Mouse (Mus musculus) neutrophil, adult 5-6 weeks (primary cell): ENCODE results near the gene Mrpl28. TPM values are rescaled to one million over a fixed set of nuclear protein-coding genes. Genes with fewer than 3 reads are reported as not detected.
"Not testable (repeated sequence)": the region's sequence is repeated elsewhere in the genome, so short reads cannot be mapped to it uniquely, and the experiment has no call there.

Experiments
- ATAC-seq: fragments of 151-379, 151-347 bp; 2 replicates; pipeline ENCODE4 v1.8.0; 2017; ENCODE audit warnings: mild to moderate bottlenecking, moderate TSS enrichment; ENCODE audit not compliant: insufficient number of reproducible peaks, poor library complexity, low FRiP score, severe bottlenecking; ENCODE audit errors: extremely low read depth
- total RNA-seq: library from RNA; stranded (forward); fragments of 200-1000 nt; gene quantifications from 2 replicates; pipeline ENCODE4 v1.2.3, GENCODE M21; 2017

Mrpl28 gene
- total RNA-seq, 1 experiment from 2014 or later: 19.7 TPM

- no peak for ATAC-seq
Measured at GRCm38 (mm10) chr17:26149056-26149455, 25.8 kb downstream of the Mrpl28 start.

DNA sequence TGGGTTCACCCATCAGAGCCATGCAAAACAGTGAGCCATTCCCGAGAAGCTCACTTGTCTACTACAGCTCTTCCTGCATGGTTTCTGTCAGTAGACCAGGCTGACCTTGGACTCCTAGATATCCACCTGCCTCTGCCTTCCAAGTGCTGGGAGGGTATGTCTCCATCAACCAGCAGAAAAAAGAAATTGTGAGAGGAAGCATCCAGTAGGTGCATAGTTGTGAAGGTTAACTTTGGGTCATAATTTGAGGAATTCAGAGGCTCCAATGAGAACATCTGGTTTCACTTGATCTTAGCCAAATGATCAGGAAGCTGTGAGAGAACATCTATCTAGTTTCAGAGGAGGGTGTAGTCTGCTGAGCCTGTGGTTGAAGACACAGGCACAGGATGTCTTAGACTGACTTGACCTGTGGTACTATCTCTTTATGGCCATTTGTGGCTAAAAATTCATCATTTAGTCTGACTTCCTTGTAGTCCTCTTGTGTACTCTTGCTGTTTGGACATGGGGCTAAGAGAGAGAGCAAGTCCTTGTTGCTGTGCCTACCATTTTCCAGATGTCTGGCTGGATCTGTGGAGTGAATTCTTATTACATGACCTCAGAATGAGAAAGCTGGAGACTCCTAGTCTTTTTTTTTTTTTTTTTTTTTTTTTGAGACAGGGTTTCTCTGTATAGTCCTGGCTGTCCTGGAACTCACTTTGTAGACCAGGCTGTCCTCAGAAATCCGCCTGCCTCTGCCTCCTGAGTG, 28.8 kb downstream of the Mrpl28 start:
- ATAC-seq: no peak

DNA sequence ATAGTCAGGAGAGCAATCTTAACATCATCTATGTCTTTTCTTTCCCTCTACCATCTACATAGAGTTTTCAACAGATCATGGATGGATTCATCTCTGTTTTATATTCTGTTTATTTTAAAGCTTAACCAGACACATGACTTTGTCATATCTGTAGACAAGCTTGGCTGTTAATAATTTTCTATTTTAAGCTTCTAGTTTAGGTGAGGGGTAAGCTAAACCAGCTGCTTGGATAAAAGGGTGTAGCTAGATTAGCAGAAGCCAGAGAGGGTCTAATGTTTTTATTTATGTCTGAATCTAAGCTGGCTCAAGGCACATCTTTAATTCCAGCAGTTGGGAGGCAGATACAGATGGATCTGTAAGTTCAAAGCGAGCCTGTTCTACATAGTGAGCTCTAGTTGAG, 39.4 kb downstream of the Mrpl28 start:
- no peak for ATAC-seq

DNA sequence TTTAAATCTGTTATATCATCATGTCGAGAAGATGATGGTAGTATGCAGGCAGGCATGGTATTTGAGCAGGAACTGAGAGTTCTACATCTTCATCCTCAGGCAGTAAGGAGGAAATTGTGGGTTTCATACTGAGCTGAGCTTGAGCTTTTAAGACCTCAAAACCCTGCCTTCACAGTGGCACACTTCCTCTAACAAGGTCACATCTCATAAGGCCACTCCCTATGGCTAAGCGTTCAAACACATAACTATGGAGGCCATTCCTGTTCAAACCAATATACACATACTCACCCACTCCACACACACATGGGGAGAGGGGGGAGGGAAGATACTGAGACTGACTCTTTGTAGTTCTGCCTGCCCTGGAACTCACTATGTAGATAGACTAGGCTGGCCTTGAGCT, 44.7 kb downstream of the Mrpl28 start:
- peak; percentile 94 for ATAC-seq

DNA sequence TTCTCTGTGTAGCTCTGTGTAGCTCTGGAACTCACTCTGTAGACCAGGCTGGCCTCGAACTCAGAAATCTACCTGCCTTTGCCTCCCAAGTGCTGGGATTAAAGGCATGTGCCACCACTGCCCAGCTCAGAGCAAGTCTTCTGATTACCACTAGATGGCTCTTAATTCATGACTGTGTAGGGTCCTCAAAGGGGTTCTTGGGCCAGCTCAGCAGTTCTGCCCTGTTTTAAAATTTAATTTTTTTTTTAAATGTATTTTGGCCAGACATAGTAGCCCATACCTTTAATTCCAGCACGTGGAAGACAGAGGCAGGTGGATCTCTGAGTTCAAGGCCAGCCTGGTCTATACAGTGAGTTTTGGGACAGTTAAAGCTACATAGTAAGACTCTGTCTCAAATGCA, 51.9 kb downstream of the Mrpl28 start:
- ATAC-seq: not testable (repeated sequence)

Other genes with a start within 250 kb of the Mrpl28 start
- 5.8 and 7.1 TPM in 2 replicates for gene Mettl26, start 248.4 kb upstream of the Mrpl28 start, total RNA-seq
- gene Wfikkn1, start 242.6 kb upstream of the Mrpl28 start, total RNA-seq: 2.0 and 3.0 TPM in 2 replicates
- gene Rab40c, start 203.8 kb upstream of the Mrpl28 start, total RNA-seq: 6.5 and 7.8 TPM in 2 replicates
- 23.3 and 28.6 TPM in 2 replicates for gene Pigq, start 178.6 kb upstream of the Mrpl28 start, total RNA-seq
- not detected in 2 replicates for gene Nhlrc4, start 178.5 kb upstream of the Mrpl28 start, total RNA-seq
- not detected in 2 replicates for gene A930017K11Rik, start 170.9 kb upstream of the Mrpl28 start, total RNA-seq
- 9.2 and 10.2 TPM in 2 replicates for gene Capn15, start 137.7 kb upstream of the Mrpl28 start, total RNA-seq
- gene Rab11fip3, start 53.9 kb upstream of the Mrpl28 start, total RNA-seq: 2.8 and 3.7 TPM in 2 replicates
- gene Decr2, start 33.2 kb upstream of the Mrpl28 start, total RNA-seq: 5.0 and 5.5 TPM in 2 replicates
- 2.7 TPM in 1 of 2 replicates, not detected in the other for gene Nme4, start 27.9 kb upstream of the Mrpl28 start, total RNA-seq
- 15.5 and 17.3 TPM in 2 replicates for gene Tmem8, start 10.2 kb upstream of the Mrpl28 start, total RNA-seq
- gene Axin1, start 15.2 kb downstream of the Mrpl28 start, total RNA-seq: 152 and 244 TPM in 2 replicates
- gene Pdia2, start 75.6 kb downstream of the Mrpl28 start, total RNA-seq: not detected in 2 replicates
- 1.5 and 3.6 TPM in 2 replicates for gene Rgs11, start 79.5 kb downstream of the Mrpl28 start, total RNA-seq
- gene Arhgdig, start 84.3 kb downstream of the Mrpl28 start, total RNA-seq: not detected in 2 replicates
- 17.6 and 18.3 TPM in 2 replicates for gene Fam234a, start 120.7 kb downstream of the Mrpl28 start, total RNA-seq
- 99.0 and 102 TPM in 2 replicates for gene Luc7l, start 129.4 kb downstream of the Mrpl28 start, total RNA-seq